Mouse (Mus musculus): ENCODE data around the gene Slc38a3. TPM values are rescaled to one million over a fixed set of nuclear protein-coding genes. Genes with fewer than 3 reads are reported as not detected.

Gene Slc38a3
- total and polyA plus RNA-seq, 3 experiments, result not detected

DNA sequence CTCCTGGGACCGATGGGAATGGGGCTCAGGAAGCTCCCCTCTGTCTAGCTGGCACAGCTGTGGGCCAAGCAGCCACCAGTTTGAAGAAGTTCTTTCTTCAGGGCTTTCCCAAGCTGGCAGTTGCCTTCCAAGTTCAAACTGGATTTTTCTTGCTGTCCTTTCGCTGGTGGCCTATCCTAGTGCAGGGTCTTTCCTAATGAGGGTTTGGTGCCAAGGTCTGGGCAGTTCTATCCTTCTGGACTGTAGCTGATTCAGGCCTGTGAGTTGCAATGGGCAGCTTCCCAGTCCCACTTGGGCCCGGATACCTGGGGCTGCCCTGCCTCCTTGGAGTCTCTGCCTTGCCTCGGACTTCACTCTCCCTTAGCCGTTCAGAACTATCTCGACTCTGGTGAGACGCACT lies 19.1 kb downstream of the Slc38a3 start:
- Histone ChIP-seq H3K27me3 (ENCODE audit: control insufficient read depth in 1 of 2, insufficient read depth in 2 of 2, low read length in 2 of 2) (peaks cover 3 to 4% of the 10 kb centered on the region in 2 experiments; a peak in 3 of 4 replicates), H3K9ac (ENCODE audit: control insufficient read depth, low read depth, low read length, poor library complexity, severe bottlenecking) (no peak overlapping the region), H3K36me3 (ENCODE audit: control insufficient read depth in 1 of 2, insufficient read depth in 2 of 2, low read length in 2 of 2) (no peaks in the 10 kb centered on the region), H3K79me2 (ENCODE audit: control insufficient read depth, insufficient read depth, low read length, poor library complexity) (no peaks in the 10 kb centered on the region), H3K9me3 (replicated peaks; ENCODE audit: insufficient read depth, low read length) (no peaks in the 10 kb centered on the region), H3K4me1 (ENCODE audit: control insufficient read depth in 1 of 2, insufficient read depth in 2 of 2, low read length in 2 of 2) (peaks cover 0 to 3% of the 10 kb centered on the region in 2 experiments; a peak in 1 of 4 replicates), H3K4me3 (ENCODE audit: control insufficient read depth in 1 of 2, insufficient read depth in 1 of 2, low read depth in 2 of 2, low read length in 2 of 2) (no peak overlapping the region), H3K27ac (ENCODE audit: control insufficient read depth, low read depth, low read length) (no peak overlapping the region)
- TF ChIP-seq EP300 (IDR thresholded peaks at IDR 0.05; ENCODE audit: low read depth in 1 of 2, low read length in 2 of 2) (no peak), CHD2 (IDR thresholded peaks at IDR 0.05; ENCODE audit: low read length) (no peak), TAL1 (IDR thresholded peaks at IDR 0.05; ENCODE audit: low read length) (no peak)
- DNase-seq (ENCODE audit: low read depth, low spot score), result no peak

DNA sequence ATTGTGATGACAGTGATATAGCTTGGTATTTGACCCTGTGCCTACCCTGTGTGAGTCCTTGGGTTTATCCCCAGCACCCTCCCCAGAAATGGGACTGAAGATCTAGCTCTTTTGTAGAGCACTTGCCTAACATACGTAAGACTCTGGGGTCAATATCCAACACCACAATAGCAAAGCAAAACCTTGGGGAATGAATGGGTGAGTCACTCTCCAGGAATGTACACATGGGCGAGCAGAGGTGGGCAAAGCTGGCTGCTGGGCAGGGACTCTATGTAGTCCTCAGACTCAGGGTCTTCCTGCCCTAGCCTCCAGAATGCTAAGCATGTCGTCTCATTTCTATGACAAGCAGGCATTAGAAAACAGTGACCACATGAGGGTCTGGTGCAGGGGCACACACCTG lies 20.6 kb downstream of the Slc38a3 start:
- TF ChIP-seq UBTF (IDR thresholded peaks at IDR 0.05; ENCODE audit: borderline replicate concordance, insufficient read depth, low read depth, low read length), result no peak
- no peak for TF ChIP-seq CHD2 (IDR thresholded peaks at IDR 0.05; ENCODE audit: low read length)
- TF ChIP-seq MAX (IDR thresholded peaks at IDR 0.05; ENCODE audit: low read length), result no peak
- TF ChIP-seq TAL1 (IDR thresholded peaks at IDR 0.05; ENCODE audit: low read length), result no peak
- TF ChIP-seq KAT2A (conservative IDR thresholded peaks at IDR 0.05; ENCODE audit: low read depth, low read length), result no peak
- no peak for TF ChIP-seq NELFE (IDR thresholded peaks at IDR 0.05; ENCODE audit: low read depth, low read length)
- TF ChIP-seq POLR2AphosphoS5 (IDR thresholded peaks at IDR 0.05; ENCODE audit: borderline replicate concordance, low read depth, low read length), result no peak
- no peak for TF ChIP-seq MAFK (IDR thresholded peaks at IDR 0.05; ENCODE audit: borderline replicate concordance, low read depth, low read length)
- no peak for TF ChIP-seq GABPA (IDR thresholded peaks at IDR 0.05; ENCODE audit: low read depth, low read length)
- no peak for TF ChIP-seq BHLHE40 (IDR thresholded peaks at IDR 0.05; ENCODE audit: borderline replicate concordance, low read depth, low read length)
- no peak for TF ChIP-seq MYC (IDR thresholded peaks at IDR 0.05; ENCODE audit: low read depth, low read length)
- no peak for TF ChIP-seq JUND (IDR thresholded peaks at IDR 0.05; ENCODE audit: low read depth, low read length)
- TF ChIP-seq EP300 (IDR thresholded peaks at IDR 0.05; ENCODE audit: low read depth in 1 of 2, low read length in 2 of 2), result no peak
- H3K27me3 ChIP-seq (ENCODE audit: control insufficient read depth in 1 of 2, insufficient read depth in 2 of 2, low read length in 2 of 2), result peaks cover 1 to 4% of the 10 kb centered on the region in 2 experiments; a peak in 3 of 4 replicates
- H3K36me3 ChIP-seq (ENCODE audit: control insufficient read depth in 1 of 2, insufficient read depth in 2 of 2, low read length in 2 of 2), result peaks cover 0 to 2% of the 10 kb centered on the region in 2 experiments; a peak in 2 of 4 replicates
- DNase-seq (ENCODE audit: low read depth, low spot score), result no peak
- no peak overlapping the region for H3K9ac ChIP-seq (ENCODE audit: control insufficient read depth, low read depth, low read length, poor library complexity, severe bottlenecking)
- H3K4me3 ChIP-seq (ENCODE audit: control insufficient read depth in 1 of 2, insufficient read depth in 1 of 2, low read depth in 2 of 2, low read length in 2 of 2), result no peak overlapping the region
- H3K27ac ChIP-seq (ENCODE audit: control insufficient read depth, low read depth, low read length), result no peak overlapping the region
- H3K9me3 ChIP-seq (replicated peaks; ENCODE audit: insufficient read depth, low read length), result no peaks in the 10 kb centered on the region
- H3K79me2 ChIP-seq (ENCODE audit: control insufficient read depth, insufficient read depth, low read length, poor library complexity), result no peaks in the 10 kb centered on the region; the same call in 1 of the 2 replicates
- H3K4me1 ChIP-seq (ENCODE audit: control insufficient read depth in 1 of 2, insufficient read depth in 2 of 2, low read length in 2 of 2), result peaks cover 0 to 8% of the 10 kb centered on the region in 2 experiments; a peak in 2 of 4 replicates

DNA sequence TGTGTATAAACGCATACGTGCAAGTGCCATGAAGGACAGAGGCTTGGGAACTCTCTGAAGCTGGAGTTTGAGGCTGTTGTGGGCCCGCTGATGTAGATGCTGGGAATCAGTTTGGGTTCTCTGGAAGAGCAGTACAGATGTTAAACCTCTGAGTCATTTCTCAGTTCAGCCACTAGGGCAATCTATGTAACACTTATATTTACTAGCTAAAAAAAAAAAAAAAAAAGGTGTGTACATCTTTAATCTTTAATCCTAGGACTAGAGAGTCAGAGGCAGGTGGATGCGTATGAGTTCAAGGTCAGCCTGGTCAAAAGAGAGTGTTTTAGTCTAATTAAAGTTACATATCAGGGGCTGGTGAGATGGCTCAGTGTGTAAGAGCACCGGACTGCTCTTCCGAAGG lies 22.4 kb downstream of the Slc38a3 start:
- DNase-seq (ENCODE audit: low read depth, low spot score), result peak; percentile 54

More for the DNA sequence above, 22.4 kb downstream of the Slc38a3 start:
- no peak overlapping the region for H3K27ac ChIP-seq (ENCODE audit: control insufficient read depth, low read depth, low read length)
- TF ChIP-seq GATA1 (IDR thresholded peaks at IDR 0.05; ENCODE audit: low read depth, low read length) (no peak), MEF2A (IDR thresholded peaks at IDR 0.05; ENCODE audit: extremely low read depth, insufficient replicate concordance, low read depth, low read length, poor library complexity, severe bottlenecking) (no peak), CTCF (IDR thresholded peaks at IDR 0.05 in 2 of 3, conservative IDR thresholded peaks at IDR 0.05 in 1 of 3; ENCODE audit: control insufficient read depth in 1 of 3, insufficient read depth in 1 of 3, low read depth in 2 of 3, low read length in 3 of 3, poor library complexity in 1 of 3, severe bottlenecking in 1 of 3) (peak in 2 of 3 experiments; percentile 19 to 39; a peak in 3 of 6 replicates), NRF1 (IDR thresholded peaks at IDR 0.05; ENCODE audit: insufficient read depth, low read depth, low read length, poor library complexity, severe bottlenecking) (no peak), KAT2A (conservative IDR thresholded peaks at IDR 0.05; ENCODE audit: low read depth, low read length) (no peak), POLR2AphosphoS5 (IDR thresholded peaks at IDR 0.05; ENCODE audit: borderline replicate concordance, low read depth, low read length) (no peak), ZMIZ1 (IDR thresholded peaks at IDR 0.05; ENCODE audit: low read depth, low read length) (no peak), RCOR1 (IDR thresholded peaks at IDR 0.05; ENCODE audit: low read depth, low read length) (no peak), SIN3A (IDR thresholded peaks at IDR 0.05; ENCODE audit: low read length) (no peak), ZKSCAN1 (IDR thresholded peaks at IDR 0.05; ENCODE audit: low read depth, low read length) (no peak), ZNF384 (IDR thresholded peaks at IDR 0.05; ENCODE audit: low read depth, low read length) (peak; percentile 88)
- no peaks in the 10 kb centered on the region for H3K9me3 ChIP-seq (replicated peaks; ENCODE audit: insufficient read depth, low read length)
- no peak overlapping the region for H3K9ac ChIP-seq (ENCODE audit: control insufficient read depth, low read depth, low read length, poor library complexity, severe bottlenecking)
- H3K79me2 ChIP-seq (ENCODE audit: control insufficient read depth, insufficient read depth, low read length, poor library complexity), result no peaks in the 10 kb centered on the region; the same call in 1 of the 2 replicates
- H3K27me3 ChIP-seq (ENCODE audit: control insufficient read depth in 1 of 2, insufficient read depth in 2 of 2, low read length in 2 of 2), result peaks cover 0 to 1% of the 10 kb centered on the region in 2 experiments; a peak in 2 of 4 replicates
- H3K36me3 ChIP-seq (ENCODE audit: control insufficient read depth in 1 of 2, insufficient read depth in 2 of 2, low read length in 2 of 2), result peaks cover 0 to 7% of the 10 kb centered on the region in 2 experiments; a peak in 2 of 4 replicates
- no peak overlapping the region for H3K4me3 ChIP-seq (ENCODE audit: control insufficient read depth in 1 of 2, insufficient read depth in 1 of 2, low read depth in 2 of 2, low read length in 2 of 2)
- peaks cover 0 to 14% of the 10 kb centered on the region in 2 experiments; a peak in 3 of 4 replicates for H3K4me1 ChIP-seq (ENCODE audit: control insufficient read depth in 1 of 2, insufficient read depth in 2 of 2, low read length in 2 of 2)

All from MEL (cell line).